Mouse (Mus musculus): ENCODE results near the gene Ano1. TPM values are rescaled to one million over a fixed set of nuclear protein-coding genes. Genes with fewer than 3 reads are reported as not detected.

Ano1 gene
- polyA plus RNA-seq, 1 experiment from 2014 or later = 28.7 TPM

- H3K36me3 ChIP-seq = no peaks in the 10 kb centered on the region
- peak; percentile 65 for ATAC-seq (ENCODE audit: low FRiP score, low read depth)
- peak overlapping the region; percentile 66 for H3K9ac ChIP-seq (replicated peaks)
- peak overlapping the region; percentile 53 for H3K4me3 ChIP-seq
- peak overlapping the region; percentile 89 for H3K4me2 ChIP-seq (replicated peaks)
- H3K4me1 ChIP-seq = peaks cover 39% of the 10 kb centered on the region
- H3K27me3 ChIP-seq = peaks cover 34% of the 10 kb centered on the region
- H3K27ac ChIP-seq (replicated peaks) = no peak overlapping the region
- no peaks in the 10 kb centered on the region for H3K9me3 ChIP-seq
- WGBS = 1% methylated on average over 31 of the region's 33 CpGs
Observed at GRCm38 (mm10) chr7:144738357-144738798, 13.4 kb downstream of the Ano1 start.

DNA sequence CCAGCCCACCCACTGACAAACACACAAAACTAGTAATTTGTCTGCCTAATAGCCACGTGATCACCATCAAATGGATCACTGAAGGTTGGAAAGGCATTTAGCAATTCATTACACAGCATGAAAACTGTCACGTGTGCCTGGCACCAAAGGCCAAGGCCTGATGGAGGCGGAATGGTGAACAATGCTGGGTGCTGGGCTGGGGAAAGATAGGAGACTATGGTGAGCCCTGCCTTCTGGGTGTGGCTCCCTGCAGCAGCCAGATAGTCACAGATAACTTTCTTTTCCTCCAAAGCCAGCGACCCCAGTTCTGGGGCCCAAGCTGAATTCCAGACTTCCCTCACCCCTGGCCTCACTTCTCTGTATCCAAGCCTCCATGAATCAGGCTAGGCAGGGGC is 19.9 kb downstream of the Ano1 start:
- WGBS = 34% methylated on average over 4 of the region's 4 CpGs
- no peak overlapping the region for H3K4me2 ChIP-seq (replicated peaks)
- no peaks in the 10 kb centered on the region for H3K9me3 ChIP-seq
- no peak for ATAC-seq (ENCODE audit: low FRiP score, low read depth)
- H3K9ac ChIP-seq (replicated peaks) = no peak overlapping the region
- no peaks in the 10 kb centered on the region; the same call in 1 of the 2 replicates for H3K36me3 ChIP-seq
- no peak overlapping the region for H3K4me3 ChIP-seq
- peaks cover 16% of the 10 kb centered on the region; the same call in 1 of the 2 replicates for H3K4me1 ChIP-seq
- no peak overlapping the region for H3K27ac ChIP-seq (replicated peaks)
- H3K27me3 ChIP-seq = peaks cover 12% of the 10 kb centered on the region; the same call in 1 of the 2 replicates

- no peak overlapping the region for H3K4me3 ChIP-seq
- H3K9ac ChIP-seq (replicated peaks) = no peak overlapping the region
- no peak overlapping the region for H3K4me2 ChIP-seq (replicated peaks)
- peaks cover 16% of the 10 kb centered on the region; the same call in 1 of the 2 replicates for H3K4me1 ChIP-seq
- H3K27ac ChIP-seq (replicated peaks) = no peak overlapping the region
- WGBS = 74% methylated on average over 9 of the region's 9 CpGs
- H3K36me3 ChIP-seq = no peaks in the 10 kb centered on the region; the same call in 1 of the 2 replicates
- no peak for ATAC-seq (ENCODE audit: low FRiP score, low read depth)
- H3K9me3 ChIP-seq = no peaks in the 10 kb centered on the region
- H3K27me3 ChIP-seq = peaks cover 6% of the 10 kb centered on the region; the same call in 1 of the 2 replicates
Observed at GRCm38 (mm10) chr7:144731182-144731896, 20.4 kb downstream of the Ano1 start.

DNA sequence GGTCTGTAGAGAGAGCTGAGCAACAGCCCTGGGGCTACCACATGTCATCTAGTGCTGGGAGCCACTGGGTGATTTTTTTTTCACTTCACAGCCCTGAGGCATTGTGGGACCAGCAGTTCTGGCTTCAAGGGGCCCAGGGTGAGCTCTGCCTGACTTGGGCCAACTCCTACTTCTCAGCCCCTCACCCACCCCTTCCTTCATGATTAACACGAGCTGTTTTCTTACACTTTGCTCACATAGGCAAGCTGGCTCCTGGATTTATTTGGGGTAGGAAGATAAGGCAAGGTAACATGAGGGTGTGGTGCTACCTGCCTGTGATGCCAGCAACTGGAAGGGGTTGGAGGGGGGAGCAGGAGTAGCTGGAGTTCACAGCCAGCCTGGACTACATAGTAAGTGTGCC is 27.5 kb downstream of the Ano1 start:
- H3K4me2 ChIP-seq (replicated peaks) = no peak overlapping the region
- H3K27ac ChIP-seq (replicated peaks) = no peak overlapping the region
- no peaks in the 10 kb centered on the region for H3K4me1 ChIP-seq
- H3K9me3 ChIP-seq = no peaks in the 10 kb centered on the region
- no peaks in the 10 kb centered on the region for H3K27me3 ChIP-seq
- no peaks in the 10 kb centered on the region for H3K36me3 ChIP-seq
- ATAC-seq (ENCODE audit: low FRiP score, low read depth) = no peak
- 72% methylated on average over 1 of the region's 1 CpGs for WGBS
- H3K4me3 ChIP-seq = no peak overlapping the region
- no peak overlapping the region for H3K9ac ChIP-seq (replicated peaks)

- Histone ChIP-seq H3K4me3 (no peak overlapping the region), H3K27ac (replicated peaks) (no peak overlapping the region), H3K9ac (replicated peaks) (no peak overlapping the region), H3K9me3 (no peaks in the 10 kb centered on the region), H3K36me3 (no peaks in the 10 kb centered on the region), H3K27me3 (no peaks in the 10 kb centered on the region), H3K4me1 (no peaks in the 10 kb centered on the region), H3K4me2 (replicated peaks) (no peak overlapping the region)
- no peak for ATAC-seq (ENCODE audit: low FRiP score, low read depth)
- 90% methylated on average over 4 of the region's 4 CpGs for WGBS
Observed at GRCm38 (mm10) chr7:144719956-144720355, 31.8 kb downstream of the Ano1 start.

- H3K4me3 ChIP-seq = no peak overlapping the region
- no peak for ATAC-seq (ENCODE audit: low FRiP score, low read depth)
- no peaks in the 10 kb centered on the region for H3K27me3 ChIP-seq
- 86% methylated on average over 5 of the region's 5 CpGs for WGBS
- no peaks in the 10 kb centered on the region for H3K4me1 ChIP-seq
- no peak overlapping the region for H3K4me2 ChIP-seq (replicated peaks)
- H3K9ac ChIP-seq (replicated peaks) = no peak overlapping the region
- no peaks in the 10 kb centered on the region for H3K36me3 ChIP-seq
- H3K27ac ChIP-seq (replicated peaks) = no peak overlapping the region
- H3K9me3 ChIP-seq = no peaks in the 10 kb centered on the region
Observed at GRCm38 (mm10) chr7:144717736-144718135, 34.0 kb downstream of the Ano1 start.

- Histone ChIP-seq H3K4me3 (no peak overlapping the region), H3K4me2 (replicated peaks) (no peak overlapping the region), H3K27ac (replicated peaks) (no peak overlapping the region), H3K9me3 (peaks cover 10% of the 10 kb centered on the region), H3K36me3 (peaks cover 9% of the 10 kb centered on the region), H3K4me1 (no peaks in the 10 kb centered on the region), H3K27me3 (no peaks in the 10 kb centered on the region), H3K9ac (replicated peaks) (no peak overlapping the region)
- 86% methylated on average over 9 of the region's 9 CpGs for WGBS
- no peak for ATAC-seq (ENCODE audit: low FRiP score, low read depth)
Observed at GRCm38 (mm10) chr7:144697870-144698269, 53.9 kb downstream of the Ano1 start.

DNA sequence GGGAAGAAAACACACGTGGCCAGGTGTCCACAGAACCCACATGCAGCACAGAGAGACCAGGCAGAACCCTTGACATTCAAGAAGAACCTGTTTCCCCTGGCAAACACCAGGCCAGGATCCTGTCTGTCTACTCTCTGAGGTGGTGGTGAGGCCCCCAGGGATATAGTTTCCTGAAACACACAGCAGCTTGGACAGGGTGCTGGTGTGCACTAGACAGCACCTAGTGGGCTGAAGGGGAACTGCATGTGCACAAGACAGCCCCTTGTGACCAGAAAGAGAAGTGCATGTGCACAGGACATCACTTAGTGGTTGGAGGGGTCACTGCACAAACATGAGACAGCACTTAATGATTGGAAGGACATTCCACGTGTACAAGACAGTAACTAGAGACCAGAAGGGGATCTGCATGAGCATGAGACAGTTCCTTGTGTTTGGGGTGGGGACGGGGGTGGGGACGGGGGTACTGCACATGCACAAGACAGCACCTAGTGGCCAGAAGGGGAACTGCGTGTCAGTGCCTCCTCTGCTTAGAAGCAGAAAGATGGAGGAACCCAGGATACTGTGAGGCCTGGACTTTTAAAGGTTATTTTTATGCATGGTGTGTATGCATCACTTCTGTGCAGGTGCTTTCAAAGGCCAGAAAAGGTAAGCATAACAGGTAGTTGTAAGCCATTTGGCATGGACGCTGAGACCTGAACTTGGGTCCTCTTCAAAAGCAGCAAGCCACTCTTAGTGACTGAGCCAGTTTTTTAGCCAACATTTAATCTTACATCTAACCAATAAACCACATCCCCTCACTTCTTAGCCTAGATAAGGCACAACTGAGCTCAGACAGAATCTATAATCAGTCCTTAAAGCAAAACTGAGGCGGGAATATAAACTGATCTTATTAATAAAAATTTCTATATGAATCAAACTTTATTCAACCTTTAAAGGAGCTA is 54.7 kb downstream of the Ano1 start:
- 80% methylated on average over 7 of the region's 7 CpGs for WGBS
- Histone ChIP-seq H3K27ac (replicated peaks) (no peak overlapping the region), H3K4me2 (replicated peaks) (no peak overlapping the region), H3K9me3 (peaks cover 10% of the 10 kb centered on the region), H3K27me3 (no peaks in the 10 kb centered on the region), H3K36me3 (peaks cover 9% of the 10 kb centered on the region), H3K4me3 (no peak overlapping the region), H3K4me1 (no peaks in the 10 kb centered on the region), H3K9ac (replicated peaks) (no peak overlapping the region)
- ATAC-seq (ENCODE audit: low FRiP score, low read depth) = no peak

- H3K4me2 ChIP-seq (replicated peaks) = no peak overlapping the region
Observed at GRCm38 (mm10) chr7:144689855-144690254, 61.9 kb downstream of the Ano1 start.

DNA sequence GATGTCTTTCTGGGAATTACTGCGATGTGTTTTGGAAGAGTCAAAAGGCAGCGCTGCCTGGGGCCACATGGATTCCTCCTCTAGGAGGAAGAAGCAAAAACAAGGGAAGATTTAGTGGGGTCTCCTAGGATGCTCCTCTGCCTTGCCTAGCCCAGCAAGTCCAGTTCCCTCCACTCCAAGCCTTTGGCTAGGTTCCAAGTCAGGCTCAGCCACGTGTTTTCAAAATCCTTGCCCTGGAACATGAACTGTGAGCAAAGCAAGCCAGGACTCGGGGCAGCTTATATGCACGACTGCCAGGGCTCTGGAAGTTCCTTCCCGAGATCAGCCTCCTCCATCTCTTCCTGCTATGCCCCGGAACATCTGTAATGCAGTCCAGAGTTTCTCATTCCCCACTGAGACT is 62.6 kb downstream of the Ano1 start:
- Histone ChIP-seq H3K4me1 (peaks cover 13% of the 10 kb centered on the region; the same call in 1 of the 2 replicates), H3K27me3 (no peaks in the 10 kb centered on the region), H3K36me3 (no peaks in the 10 kb centered on the region), H3K4me3 (no peak overlapping the region), H3K9me3 (no peaks in the 10 kb centered on the region), H3K4me2 (replicated peaks) (no peak overlapping the region), H3K27ac (replicated peaks) (no peak overlapping the region), H3K9ac (replicated peaks) (no peak overlapping the region)
- no peak for ATAC-seq (ENCODE audit: low FRiP score, low read depth)
- 69% methylated on average over 7 of the region's 7 CpGs for WGBS

More at GRCm38 (mm10) chr7:144689855-144690254, 61.9 kb downstream of the Ano1 start:
- H3K9me3 ChIP-seq = no peaks in the 10 kb centered on the region
- H3K4me3 ChIP-seq = no peak overlapping the region
- no peak overlapping the region for H3K27ac ChIP-seq (replicated peaks)
- no peak for ATAC-seq (ENCODE audit: low FRiP score, low read depth)
- no peaks in the 10 kb centered on the region for H3K27me3 ChIP-seq
- 71% methylated on average over 2 of the region's 2 CpGs for WGBS
- H3K36me3 ChIP-seq = no peaks in the 10 kb centered on the region
- no peak overlapping the region for H3K9ac ChIP-seq (replicated peaks)
- peaks cover 6% of the 10 kb centered on the region; the same call in 1 of the 2 replicates for H3K4me1 ChIP-seq

GRCm38 (mm10) chr7:144687663-144688381 is 64.0 kb downstream of the Ano1 start:
- no peak overlapping the region for H3K27ac ChIP-seq (replicated peaks)
- WGBS = 91% methylated on average over 2 of the region's 2 CpGs
- no peaks in the 10 kb centered on the region for H3K36me3 ChIP-seq
- no peak overlapping the region for H3K4me2 ChIP-seq (replicated peaks)
- H3K4me3 ChIP-seq = no peak overlapping the region
- ATAC-seq (ENCODE audit: low FRiP score, low read depth) = peak; percentile 30; the same call in 1 of the 2 replicates
- no peaks in the 10 kb centered on the region for H3K9me3 ChIP-seq
- no peaks in the 10 kb centered on the region for H3K27me3 ChIP-seq
- no peak overlapping the region for H3K9ac ChIP-seq (replicated peaks)
- H3K4me1 ChIP-seq = peaks cover 13% of the 10 kb centered on the region; the same call in 1 of the 2 replicates

All from midbrain, embryonic 12.5 days (tissue).